Mouse (Mus musculus) adrenal gland, postnatal 10 days (tissue): ENCODE data around the gene Ldlr. TPM values are rescaled to one million over a fixed set of nuclear protein-coding genes. Genes with fewer than 3 reads are reported as not detected.
A peak's percentile ranks its signal among the peaks of the same experiment; 100 is the strongest.
"Not testable (repeated sequence)": the region's sequence is repeated elsewhere in the genome, so short reads cannot be mapped to it uniquely, and the experiment has no call there.

ENCODE experiments used
- DNase-seq: peaks from one replicate; pipeline ENCODE4 v3.0.0; 2021; ENCODE audit warnings: mixed read lengths
- long read RNA-seq, 2 experiments: library from polyadenylated mRNA; stranded (forward); transcript quantifications; one replicate each; pipeline ENCODE4 v2.0.0; 2021
- total RNA-seq, 2 experiments: library from RNA; stranded (reverse); gene quantifications; 2 replicates each; pipeline ENCODE4 v1.2.3; 2021

The Ldlr gene
- total RNA-seq, result 10 to 100 TPM; 21.6 to 41.6 TPM
- long read RNA-seq, experiment 1, full-length matches to known transcripts, result 2 of 9 reads
- long read RNA-seq, experiment 1, partial matches to known transcripts, result 4 of 9 reads
- long read RNA-seq, experiment 1, other reads (novel, unspliced or antisense), result 3 of 9 reads
- long read RNA-seq, experiment 2, full-length matches to known transcripts, result 3 of 4 reads
- long read RNA-seq, experiment 2, partial matches to known transcripts, result 0 of 4 reads
- long read RNA-seq, experiment 2, other reads (novel, unspliced or antisense), result 1 of 4 reads

- DNase-seq, result peak; percentile 91
Observed at GRCm38 (mm10) chr9:21723377-21724146, at the start of gene Ldlr. Gene Ldlr, plus strand, starts transcription at chr9:21723483.

GRCm38 (mm10) chr9:21677706-21678105 is 45.6 kb upstream of the Ldlr start:
- DNase-seq, result no peak

- no peak for DNase-seq
Observed at GRCm38 (mm10) chr9:21680448-21680847, 42.8 kb upstream of the Ldlr start.

GRCm38 (mm10) chr9:21682827-21683226 is 40.5 kb upstream of the Ldlr start:
- no peak for DNase-seq

GRCm38 (mm10) chr9:21683897-21684296 is 39.4 kb upstream of the Ldlr start:
- DNase-seq, result no peak

GRCm38 (mm10) chr9:21688554-21688953 is 34.7 kb upstream of the Ldlr start:
- peak; percentile 21 for DNase-seq

GRCm38 (mm10) chr9:21690031-21690430 is 33.3 kb upstream of the Ldlr start:
- DNase-seq, result peak; percentile 51

- peak; percentile 57 for DNase-seq
Observed at GRCm38 (mm10) chr9:21691862-21692261, 31.4 kb upstream of the Ldlr start.

- DNase-seq, result no peak
Observed at GRCm38 (mm10) chr9:21692491-21692890, 30.8 kb upstream of the Ldlr start.

- DNase-seq, result no peak
Observed at GRCm38 (mm10) chr9:21694071-21694470, 29.2 kb upstream of the Ldlr start.

GRCm38 (mm10) chr9:21695229-21695792 is 28.0 kb upstream of the Ldlr start:
- DNase-seq, result no peak

GRCm38 (mm10) chr9:21697121-21697520 is 26.2 kb upstream of the Ldlr start:
- DNase-seq, result no peak

- not testable (repeated sequence) for DNase-seq
Observed at GRCm38 (mm10) chr9:21699280-21699679, 24.0 kb upstream of the Ldlr start.

- no peak for DNase-seq
Observed at GRCm38 (mm10) chr9:21701091-21701490, 22.2 kb upstream of the Ldlr start.

- DNase-seq, result no peak
Observed at GRCm38 (mm10) chr9:21703494-21703893, 19.8 kb upstream of the Ldlr start.

- DNase-seq, result no peak
Observed at GRCm38 (mm10) chr9:21706085-21706484, 17.2 kb upstream of the Ldlr start.

GRCm38 (mm10) chr9:21706586-21707265 is 16.6 kb upstream of the Ldlr start:
- DNase-seq, result no peak

- no peak for DNase-seq
Observed at GRCm38 (mm10) chr9:21709340-21709739, 13.9 kb upstream of the Ldlr start.

- DNase-seq, result peak; percentile 47
Observed at GRCm38 (mm10) chr9:21715298-21715697, 8.0 kb upstream of the Ldlr start.

- DNase-seq, result no peak
Observed at GRCm38 (mm10) chr9:21717015-21717414, 6.3 kb upstream of the Ldlr start.

GRCm38 (mm10) chr9:21721036-21721435 is 2.2 kb upstream of the Ldlr start:
- no peak for DNase-seq

- peak; percentile 93 for DNase-seq
Observed at GRCm38 (mm10) chr9:21724147-21724536, 859 bp downstream of the Ldlr start.
